Mouse (Mus musculus) limb, embryonic 13.5 days (tissue): ENCODE measurements around the gene 4932438H23Rik. TPM values are rescaled to one million over a fixed set of nuclear protein-coding genes. Genes with fewer than 3 reads are reported as not detected.

Experiments used
- ATAC-seq: fragments of 200-750 bp; cut with Nextera tagmentation; 2 replicates; pipeline ENCODE4 v1.8.0; 2017; ENCODE audit warnings: low read depth, moderate number of reproducible peaks, moderate TSS enrichment; ENCODE audit not compliant: low FRiP score
- H3K27ac ChIP-seq: fragments of 300-500 bp; sonication (generic); 2 replicates; pipeline ENCODE4 v1.5.1; 2015; ENCODE audit warnings: inconsistent platforms, mild to moderate bottlenecking, moderate library complexity
- H3K27me3 ChIP-seq: fragments of 300-500 bp; sonication (generic); 2 replicates; pipeline ENCODE4 v1.6.1; 2015; ENCODE audit warnings: mild to moderate bottlenecking, inconsistent platforms
- H3K36me3 ChIP-seq: fragments of 300-500 bp; sonication (generic); 2 replicates; pipeline ENCODE4 v1.6.1; 2015; ENCODE audit warnings: inconsistent platforms, mild to moderate bottlenecking, moderate library complexity
- H3K4me1 ChIP-seq: fragments of 300-500 bp; sonication (generic); 2 replicates; pipeline ENCODE4 v1.6.1; 2015; ENCODE audit warnings: inconsistent platforms
- H3K4me2 ChIP-seq: fragments of 300-500 bp; sonication (generic); replicated peaks from 2 replicates; pipeline ENCODE4 v1.6.1; 2015; ENCODE audit warnings: inconsistent platforms, mild to moderate bottlenecking, moderate library complexity
- H3K4me3 ChIP-seq: fragments of 300-500 bp; sonication (generic); 2 replicates; pipeline ENCODE4 v1.5.1; 2015; ENCODE audit warnings: moderate library complexity, mild to moderate bottlenecking, inconsistent platforms
- H3K9ac ChIP-seq: fragments of 300-500 bp; sonication (generic); 2 replicates; pipeline ENCODE4 v1.6.1; 2015; ENCODE audit warnings: mild to moderate bottlenecking, inconsistent platforms
- H3K9me3 ChIP-seq: fragments of 300-500 bp; sonication (generic); 2 replicates; pipeline ENCODE4 v1.6.1; 2016; ENCODE audit warnings: inconsistent platforms
- WGBS: fragments of 180-500 bp; shearing (Covaris S2); methylation state at CpG from one replicate; pipeline ENCODE4 v1.1.7; 2015; 5-methylcytosine and 5-hydroxymethylcytosine counted together
- polyA plus RNA-seq: library from polyadenylated mRNA; unstranded; fragments of >200 nt; fragmentation: Nextera tagmentation; extraction: Ambion mirVana; gene quantifications from 2 replicates; pipeline ENCODE4 v1.2.1, GENCODE M21; 2015

4932438H23Rik gene
- polyA plus RNA-seq, 1 experiment from 2014 or later: 0.11 TPM

GRCm38 (mm10) chr16:91015761-91016160 lies 79.2 kb downstream of the 4932438H23Rik start:
- no peak overlapping the region for H3K4me2 ChIP-seq
- 90% methylated on average over 4 of the region's 4 CpGs for WGBS
- no peak overlapping the region for H3K4me3 ChIP-seq
- no peaks in the 10 kb centered on the region for H3K27me3 ChIP-seq
- peaks cover 65% of the 10 kb centered on the region for H3K36me3 ChIP-seq
- H3K27ac ChIP-seq: no peak overlapping the region
- H3K4me1 ChIP-seq: peaks cover 7% of the 10 kb centered on the region; the same call in 1 of the 2 replicates
- no peaks in the 10 kb centered on the region for H3K9me3 ChIP-seq
- ATAC-seq: no peak
- H3K9ac ChIP-seq: no peak overlapping the region

GRCm38 (mm10) chr16:91011847-91012246 lies 83.1 kb downstream of the 4932438H23Rik start:
- peak overlapping the region; percentile 83; the same call in 1 of the 2 replicates for H3K27ac ChIP-seq

GRCm38 (mm10) chr16:91011021-91011683 lies 83.8 kb downstream of the 4932438H23Rik start, which contains the start of gene Synj1:
TSS of gene Synj1 (minus strand) at chr16:91011308.
- WGBS: under 1% methylated on average over 63 of the region's 66 CpGs
- H3K4me3 ChIP-seq: peak within 1 kb of the TSS; percentile 91
- H3K4me1 ChIP-seq: peaks cover 16% of the 10 kb centered on the region
- H3K9ac ChIP-seq: peak within 1 kb of the TSS; percentile 84
- H3K36me3 ChIP-seq: peaks cover 29% of the 10 kb centered on the region
- peak; percentile 97 for ATAC-seq
- no peaks in the 10 kb centered on the region for H3K27me3 ChIP-seq
- H3K27ac ChIP-seq: peak within 1 kb of the TSS; percentile 83
- H3K4me2 ChIP-seq: peak within 1 kb of the TSS; percentile 90
- no peaks in the 10 kb centered on the region for H3K9me3 ChIP-seq

More at GRCm38 (mm10) chr16:91011847-91012246, 83.1 kb downstream of the 4932438H23Rik start:
- Histone ChIP-seq H3K27me3 (no peaks in the 10 kb centered on the region), H3K4me2 (peak overlapping the region; percentile 90), H3K4me1 (peaks cover 16% of the 10 kb centered on the region), H3K36me3 (peaks cover 32% of the 10 kb centered on the region), H3K4me3 (peak overlapping the region; percentile 91), H3K9me3 (no peaks in the 10 kb centered on the region), H3K9ac (peak overlapping the region; percentile 84; the same call in 1 of the 2 replicates)
- no peak for ATAC-seq
- 41% methylated on average over 3 of the region's 3 CpGs for WGBS

GRCm38 (mm10) chr16:91010581-91011020 lies 84.3 kb downstream of the 4932438H23Rik start:
- H3K4me3 ChIP-seq: peak overlapping the region; percentile 91
- peaks cover 23% of the 10 kb centered on the region for H3K36me3 ChIP-seq
- H3K27ac ChIP-seq: 0 out of 2 replicates have a peak overlapping the region, but pooled peaks have one; percentile 58
- H3K9me3 ChIP-seq: no peaks in the 10 kb centered on the region
- peaks cover 16% of the 10 kb centered on the region for H3K4me1 ChIP-seq
- H3K27me3 ChIP-seq: no peaks in the 10 kb centered on the region
- under 1% methylated on average over 40 of the region's 42 CpGs for WGBS
- no peak; the same call in 1 of the 2 replicates for ATAC-seq
- H3K4me2 ChIP-seq: peak overlapping the region; percentile 90
- peak overlapping the region; percentile 84 for H3K9ac ChIP-seq

- under 1% methylated on average over 19 of the region's 19 CpGs for WGBS
- ATAC-seq: no peak
Measured at GRCm38 (mm10) chr16:91009942-91010529, 84.9 kb downstream of the 4932438H23Rik start.

GRCm38 (mm10) chr16:91004915-91005538 lies 89.9 kb downstream of the 4932438H23Rik start:
- 84% methylated on average over 4 of the region's 4 CpGs for WGBS

More at GRCm38 (mm10) chr16:91009942-91010529, 84.9 kb downstream of the 4932438H23Rik start:
- Histone ChIP-seq H3K27me3 (no peaks in the 10 kb centered on the region), H3K36me3 (peaks cover 17% of the 10 kb centered on the region), H3K4me1 (peaks cover 16% of the 10 kb centered on the region), H3K4me3 (peak overlapping the region; percentile 91), H3K27ac (no peak overlapping the region), H3K9me3 (no peaks in the 10 kb centered on the region), H3K4me2 (peak overlapping the region; percentile 90), H3K9ac (peak overlapping the region; percentile 84)

More at GRCm38 (mm10) chr16:91004915-91005538, 89.9 kb downstream of the 4932438H23Rik start:
- ATAC-seq: no peak
- 0 out of 2 replicates have a peak, but pooled peaks cover 3% of the 10 kb centered on the region for H3K36me3 ChIP-seq
- no peak overlapping the region for H3K9ac ChIP-seq
- H3K27me3 ChIP-seq: no peaks in the 10 kb centered on the region
- no peak overlapping the region for H3K4me3 ChIP-seq
- H3K4me2 ChIP-seq: no peak overlapping the region
- H3K27ac ChIP-seq: no peak overlapping the region
- no peaks in the 10 kb centered on the region for H3K9me3 ChIP-seq
- H3K4me1 ChIP-seq: peaks cover 8% of the 10 kb centered on the region

Other genes with a start within 250 kb of the 4932438H23Rik start
- gene Cfap298, start 160.0 kb downstream of the 4932438H23Rik start, polyA plus RNA-seq: 35.2 and 37.0 TPM in 2 replicates
- gene Synj1, start 83.8 kb downstream of the 4932438H23Rik start, polyA plus RNA-seq: 8.4 and 11.0 TPM in 2 replicates
- 72.3 and 73.1 TPM in 2 replicates for gene Paxbp1, start 50.6 kb downstream of the 4932438H23Rik start, polyA plus RNA-seq
- not detected in 2 replicates for gene Olig2, start 130.3 kb upstream of the 4932438H23Rik start, polyA plus RNA-seq
- 0.09 and 0.22 TPM in 2 replicates for gene Olig1, start 174.7 kb upstream of the 4932438H23Rik start, polyA plus RNA-seq